Mouse (Mus musculus) mesoderm, embryonic 11.5 days (tissue): ENCODE measurements around the gene Eif2s2.

Experiments used
- DNase-seq: peaks from one replicate; pipeline ENCODE4 v3.0.0-alpha.2; 2012; ENCODE audit warnings: low read depth, low spot score

Gene Eif2s2

DNA sequence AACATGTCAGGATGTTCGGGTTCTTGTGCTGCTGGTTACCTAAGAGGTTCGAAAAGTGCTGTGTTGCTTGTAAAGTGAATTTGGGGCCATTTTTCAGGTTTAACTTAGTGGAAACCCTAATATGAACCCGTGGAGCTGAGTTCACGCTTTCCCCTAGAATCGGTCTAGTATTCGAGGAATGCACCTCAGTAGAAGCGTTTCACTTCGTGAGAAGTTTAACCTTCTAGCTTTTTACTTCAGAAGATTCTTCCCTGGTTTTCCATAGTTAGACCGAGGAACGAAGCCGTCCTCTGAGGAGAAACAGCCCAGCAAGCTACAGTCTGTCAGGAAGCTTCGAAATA lies 280 bp upstream of the Eif2s2 start:
- DNase-seq, result no peak

DNA sequence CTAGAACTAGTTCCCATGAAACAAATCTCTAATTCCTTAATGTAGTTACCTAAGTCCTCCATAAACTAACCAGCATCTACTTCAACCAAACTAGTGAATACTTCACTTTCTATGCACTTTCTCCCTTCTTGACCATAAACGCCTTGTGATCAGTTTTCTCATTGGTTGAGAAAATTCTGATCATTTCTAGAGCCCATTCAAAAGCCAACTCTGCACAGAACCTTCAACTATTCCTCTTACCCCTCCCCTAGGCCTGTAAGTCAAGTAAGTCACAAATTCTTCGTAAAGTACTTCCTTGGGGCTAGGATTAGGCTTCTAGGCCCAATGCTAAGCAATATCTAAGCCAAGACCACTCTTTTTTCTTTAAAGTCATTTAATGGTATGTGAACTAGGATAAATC lies 1.1 kb downstream of the Eif2s2 start:
- DNase-seq, result no peak

DNA sequence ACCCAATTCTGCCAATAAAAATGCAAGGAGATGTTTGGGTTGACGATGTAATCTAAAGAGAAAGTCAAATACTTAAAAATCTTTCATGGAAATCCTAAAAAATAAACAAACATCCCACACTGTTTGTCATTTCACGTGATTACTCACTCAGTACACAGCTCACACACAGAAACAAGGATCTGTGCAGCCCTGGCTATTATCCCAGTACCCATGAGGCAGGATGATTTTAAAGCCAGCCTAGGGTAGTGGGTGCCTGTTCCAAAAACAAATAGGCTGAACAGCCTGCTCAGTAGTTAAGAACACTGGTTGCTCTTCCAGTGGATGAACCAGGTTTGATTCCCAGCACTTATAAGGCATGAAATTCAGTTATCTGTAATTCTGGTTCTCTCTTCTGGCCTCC lies 16.1 kb downstream of the Eif2s2 start:
- no peak for DNase-seq

DNA sequence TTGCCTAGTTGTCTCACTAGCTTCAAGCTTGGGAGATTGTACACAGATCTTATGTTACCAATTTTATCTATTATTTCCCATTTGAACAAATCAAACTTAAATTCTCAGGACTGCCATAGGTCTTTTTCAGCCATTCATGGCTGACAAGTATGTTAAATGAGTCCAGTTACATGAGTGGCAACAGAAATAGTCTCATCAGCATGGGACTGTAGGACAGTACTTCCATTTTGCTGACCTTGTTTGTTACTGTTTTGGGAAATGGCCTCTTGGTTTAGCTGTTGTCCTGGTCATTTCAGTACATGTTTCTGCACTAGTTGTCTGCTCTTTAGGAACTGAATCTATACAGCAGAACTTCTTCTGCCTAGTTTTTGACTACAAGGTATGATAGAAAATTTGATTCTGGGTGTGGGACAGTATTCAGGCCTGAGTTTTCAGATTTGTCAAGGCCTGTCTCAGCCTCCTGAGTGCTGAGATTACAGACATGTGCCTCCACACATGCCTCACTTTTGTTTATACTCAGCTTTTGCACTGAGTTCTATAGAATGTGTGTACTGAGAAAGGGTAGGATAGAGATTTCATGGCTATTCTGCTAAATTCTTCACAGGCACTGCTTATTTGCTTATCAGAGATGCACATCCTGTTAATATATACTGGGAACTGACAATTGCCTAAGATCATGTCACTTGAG lies 22.6 kb downstream of the Eif2s2 start:
- no peak for DNase-seq

GRCm38 (mm10) chr2:154868106-154868505 lies 24.6 kb downstream of the Eif2s2 start:
- no peak for DNase-seq

DNA sequence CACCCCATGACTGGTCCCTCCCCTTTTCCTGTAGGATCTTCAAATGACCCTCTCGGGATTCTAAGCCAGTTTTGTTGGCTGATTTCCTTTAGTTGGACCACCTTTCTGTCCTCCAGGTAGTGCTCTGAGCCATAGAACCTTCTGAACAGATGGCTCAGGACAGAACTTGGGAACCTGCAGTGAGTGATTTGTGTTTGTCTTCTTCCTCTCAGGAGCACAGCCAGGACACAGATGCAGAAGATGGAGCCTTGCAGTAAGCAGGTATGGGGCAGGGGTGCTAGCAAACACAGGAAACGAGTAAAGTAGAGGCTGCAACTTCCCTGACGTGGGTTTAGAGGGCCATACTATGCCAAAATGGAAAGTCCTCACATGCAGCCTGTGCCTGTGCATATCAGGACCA lies 27.0 kb downstream of the Eif2s2 start:
- DNase-seq, result no peak

DNA sequence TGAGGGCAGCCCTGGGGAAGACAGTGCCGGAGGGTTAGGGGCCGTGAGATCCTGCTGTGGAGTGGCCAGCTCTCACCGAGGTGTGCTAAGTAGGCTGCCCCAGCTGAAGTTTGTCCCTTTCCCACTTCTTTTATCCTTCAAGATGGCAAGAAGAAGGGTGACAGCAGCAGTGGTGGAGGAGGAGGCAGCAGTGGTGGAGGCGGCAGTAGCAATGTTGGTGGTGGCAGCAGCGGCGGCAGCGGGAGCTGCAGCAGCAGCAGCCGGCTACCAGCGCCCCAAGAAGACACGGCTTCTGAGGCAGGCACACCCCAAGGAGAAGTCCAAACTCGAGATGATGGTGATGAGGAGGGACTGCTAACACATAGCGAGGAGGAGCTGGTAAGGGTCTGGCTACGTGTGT lies 29.1 kb downstream of the Eif2s2 start:
- no peak for DNase-seq

DNA sequence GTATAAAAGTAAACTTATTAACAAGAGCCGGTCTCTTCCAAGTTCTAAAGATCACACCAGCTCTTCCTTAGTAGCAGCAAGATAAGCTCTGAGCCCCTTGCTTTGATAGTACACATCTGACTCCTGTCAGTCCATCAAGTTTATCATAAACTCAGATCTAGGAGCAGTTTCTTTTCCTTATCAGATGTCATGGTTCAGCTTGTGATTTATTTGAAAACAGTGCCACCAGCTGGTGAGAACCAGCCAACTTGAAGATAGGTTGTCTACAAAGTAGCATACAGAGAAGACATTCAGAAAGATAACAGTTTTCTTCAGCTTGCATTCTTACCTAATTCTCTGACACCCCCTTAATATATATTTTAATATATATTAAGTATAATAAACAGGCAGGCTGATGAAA lies 37.4 kb downstream of the Eif2s2 start:
- DNase-seq, result peak; percentile 49

- DNase-seq, result no peak
Measured at GRCm38 (mm10) chr2:154848086-154848485, 44.6 kb downstream of the Eif2s2 start.

DNA sequence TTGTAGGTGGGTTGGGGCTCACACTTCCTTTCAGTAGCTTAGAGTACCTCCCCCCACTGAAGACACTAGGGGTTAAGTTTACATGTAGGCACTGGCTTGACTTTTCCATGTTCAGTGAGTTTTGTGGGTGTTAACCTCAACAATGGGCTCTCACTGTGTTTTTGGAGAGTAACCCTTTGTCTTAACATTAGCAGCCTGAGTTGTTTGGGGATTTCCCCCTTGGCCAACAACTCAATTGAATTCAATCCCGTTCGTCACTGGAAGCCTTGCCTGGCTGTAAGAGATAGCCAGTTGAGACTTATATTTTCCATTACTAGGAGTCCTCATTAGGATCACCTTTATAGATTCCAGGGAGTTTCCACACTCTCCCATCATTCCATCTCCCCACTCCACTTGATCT lies 56.2 kb downstream of the Eif2s2 start:
- DNase-seq, result no peak

- DNase-seq, result no peak
Measured at GRCm38 (mm10) chr2:154834149-154834865, 58.4 kb downstream of the Eif2s2 start.

DNA sequence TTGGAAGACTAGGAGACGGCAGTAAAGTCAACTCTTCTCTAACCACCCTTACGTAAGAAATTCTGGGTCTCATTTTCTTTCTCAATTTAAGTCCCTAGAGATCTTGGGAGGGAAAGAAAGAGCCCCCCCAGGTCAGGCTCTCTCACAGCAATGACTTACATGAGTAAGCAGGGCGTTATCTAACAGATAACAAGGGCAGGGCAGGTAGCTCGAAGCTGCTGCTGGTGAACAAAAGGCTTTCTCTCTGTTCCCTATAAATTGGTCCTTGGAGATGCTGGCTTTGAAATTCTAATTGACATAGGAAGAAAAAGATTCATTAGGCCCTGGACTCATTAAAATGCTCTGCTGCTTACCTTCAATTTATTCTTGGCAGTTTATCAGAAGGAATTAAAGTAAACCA lies 60.3 kb downstream of the Eif2s2 start:
- DNase-seq, result no peak

DNA sequence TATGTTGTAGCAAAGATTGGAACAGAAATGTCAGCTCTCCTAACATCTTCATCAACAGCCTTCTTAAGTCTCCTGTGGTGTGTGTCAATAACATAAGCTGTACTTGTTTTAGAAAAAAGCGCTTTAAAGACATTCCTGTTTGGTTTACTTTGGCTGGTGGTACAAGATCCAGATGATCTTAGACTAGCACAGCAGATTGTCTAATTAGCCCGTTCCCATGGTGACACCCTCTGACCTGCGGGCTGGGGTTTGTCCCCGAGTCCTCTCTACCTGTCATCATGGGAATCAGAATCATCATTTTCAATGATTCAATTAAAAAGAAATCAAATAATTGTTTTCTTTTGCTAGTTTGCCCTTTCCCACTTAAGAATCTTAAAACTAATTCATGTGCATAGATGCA lies 65.2 kb downstream of the Eif2s2 start:
- DNase-seq, result no peak

DNA sequence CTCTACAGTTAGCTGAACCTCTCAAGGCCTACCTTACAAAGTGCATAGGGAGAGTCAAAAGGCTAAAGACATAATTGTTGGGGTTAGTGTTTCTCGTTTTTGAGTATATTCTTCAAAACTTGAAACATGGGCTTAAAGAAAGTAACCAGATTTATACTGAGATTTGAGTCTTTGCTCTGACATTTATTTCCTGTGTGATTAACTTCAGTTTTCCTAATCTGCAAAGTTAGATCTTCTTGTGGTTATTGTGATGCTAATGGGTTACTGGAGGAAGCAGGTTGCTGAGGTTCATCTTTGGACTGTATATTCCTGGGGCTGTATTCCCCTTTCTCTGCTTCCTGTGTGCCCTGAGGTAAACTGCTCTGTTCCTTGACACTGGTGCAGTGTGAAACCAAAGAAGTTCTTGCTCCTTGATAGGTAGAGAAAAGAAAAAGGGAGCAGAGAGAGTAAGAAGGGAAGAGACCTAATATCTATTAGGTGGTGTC lies 66.6 kb downstream of the Eif2s2 start:
- DNase-seq, result no peak
